Mouse (Mus musculus) ES-E14 (cell line): ENCODE results near the gene Hist1h2bf. TPM values are rescaled to one million over a fixed set of nuclear protein-coding genes. Genes with fewer than 3 reads are reported as not detected.
"Not testable (repeated sequence)": the region's sequence is repeated elsewhere in the genome, so short reads cannot be mapped to it uniquely, and the experiment has no call there.

Source experiments
- DNase-seq: peaks from one replicate; pipeline ENCODE4 v3.0.0-alpha.2; 2013; ENCODE audit warnings: low read depth, low spot score
- H3K27ac ChIP-seq: 2 replicates; pipeline ENCODE4 v1.5.1; 2012; ENCODE audit warnings: low read depth, mild to moderate bottlenecking, low read length, moderate library complexity, mixed read lengths; ENCODE audit not compliant: poor library complexity, insufficient read depth, severe bottlenecking
- H3K36me3 ChIP-seq: 2 replicates; pipeline ENCODE4 v1.6.1; 2012; ENCODE audit warnings: mild to moderate bottlenecking, low read length, moderate library complexity, mixed read lengths; ENCODE audit not compliant: control insufficient read depth, poor library complexity, insufficient read depth, severe bottlenecking
- H3K4me1 ChIP-seq, 2 experiments: fragments of 150-350 bp in 1 of 2; sonication (generic) in 1 of 2; 2 replicates each; pipeline ENCODE4 v1.6.1; 2012; ENCODE audit warnings: low read length in 2 of 2, mild to moderate bottlenecking in 1 of 2, mixed read lengths in 1 of 2; ENCODE audit not compliant: control insufficient read depth in 2 of 2, insufficient read depth in 2 of 2, poor library complexity in 1 of 2
- H3K4me3 ChIP-seq, 2 experiments: fragments of 150-350 bp in 1 of 2; sonication (generic) in 1 of 2; 2 replicates each; pipeline ENCODE4 v1.5.1; 2012; ENCODE audit warnings: low read length in 2 of 2, low read depth in 1 of 2, mild to moderate bottlenecking in 1 of 2, mixed read lengths in 1 of 2; ENCODE audit not compliant: insufficient read depth in 1 of 2, poor library complexity in 1 of 2, severe bottlenecking in 1 of 2
- H3K9ac ChIP-seq: 2 replicates; pipeline ENCODE4 v1.6.1; 2012; ENCODE audit warnings: low read depth, mild to moderate bottlenecking, low read length, mixed read lengths; ENCODE audit not compliant: poor library complexity, insufficient read depth, severe bottlenecking
- H3K9me3 ChIP-seq: fragments of 150-350 bp; sonication (generic); 2 replicates; pipeline ENCODE4 v1.6.1; 2012; ENCODE audit warnings: low read depth, mild to moderate bottlenecking, low read length; ENCODE audit not compliant: control insufficient read depth, insufficient read depth
- CHD2 ChIP-seq: IDR thresholded peaks from 2 replicates; pipeline ENCODE4 v1.6.1; 2014; ENCODE audit warnings: mild to moderate bottlenecking, low read depth, low read length, inconsistent platforms
- HCFC1 ChIP-seq: IDR thresholded peaks from 2 replicates; pipeline ENCODE4 v1.6.1; 2012; ENCODE audit warnings: low read length, inconsistent platforms, borderline replicate concordance; ENCODE audit not compliant: insufficient read depth
- MAFK ChIP-seq: IDR thresholded peaks from 2 replicates; pipeline ENCODE4 v1.6.1; 2014; ENCODE audit warnings: mild to moderate bottlenecking, low read depth, low read length, inconsistent platforms; ENCODE audit not compliant: insufficient read depth
- ZC3H11A ChIP-seq: IDR thresholded peaks from 2 replicates; pipeline ENCODE4 v1.6.1; 2012; ENCODE audit warnings: low read depth, mild to moderate bottlenecking, inconsistent platforms, low read length, borderline replicate concordance
- ZNF384 ChIP-seq: IDR thresholded peaks from 2 replicates; pipeline ENCODE4 v1.6.1; 2012; ENCODE audit warnings: low read depth, low read length, inconsistent platforms
- in situ Hi-C, 2 experiments: fragments of 600-800 bp; cut with MboI; formaldehyde crosslinking; loops; one replicate each; pipeline ENCODE4 v1.15.1; 2025; ENCODE audit warnings: low sequenced_read_pairs in 2 of 2, inconsistent platforms in 1 of 2; ENCODE audit not compliant: unreplicated experiment in 2 of 2
- total RNA-seq: library from RNA; depleted of rRNA; stranded (reverse); fragments of 300-350 nt; gene quantifications from 2 replicates; pipeline ENCODE4 v1.2.3, GENCODE M21; 2012

The Hist1h2bf gene
- total RNA-seq, 1 experiment, result 970 TPM

DNA sequence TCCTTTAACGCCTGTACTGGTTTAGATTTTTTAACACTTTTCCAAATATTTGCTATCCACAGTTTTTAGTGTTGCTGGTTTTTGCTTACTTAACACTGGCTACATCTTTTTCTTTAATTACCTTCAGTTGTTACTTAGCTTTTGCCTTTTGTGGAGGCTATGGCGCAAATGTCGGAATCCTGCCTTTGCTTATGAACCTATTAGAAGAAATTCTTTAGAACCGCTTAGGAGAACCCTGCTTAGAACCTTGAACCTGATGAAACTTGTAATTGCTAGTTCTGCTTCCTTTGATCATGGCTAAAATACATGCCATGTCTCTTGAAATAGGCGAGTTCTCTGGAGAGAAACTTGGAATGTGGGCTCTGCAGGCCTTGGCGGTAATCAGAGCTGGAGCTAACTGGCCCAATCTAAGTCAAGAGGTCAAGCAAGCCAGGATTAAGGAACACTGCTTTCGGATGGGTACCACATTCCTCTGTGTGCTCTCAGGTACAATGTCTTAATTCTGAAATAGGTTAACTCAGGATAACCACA is 2.4 kb upstream of the Hist1h2bf start:
- peak overlapping the region; percentile 70 to 74 for H3K4me3 ChIP-seq
- H3K27ac ChIP-seq, result peak overlapping the region; percentile 80; the same call in 1 of the 2 replicates
- H3K36me3 ChIP-seq, result no peaks in the 10 kb centered on the region
- in situ Hi-C loops, result no loop called here
- H3K9me3 ChIP-seq, result no peaks in the 10 kb centered on the region
- no peak for DNase-seq
- H3K9ac ChIP-seq, result peak overlapping the region; percentile 83; the same call in 1 of the 2 replicates
- no peak for TF ChIP-seq ZC3H11A
- TF ChIP-seq HCFC1, result no peak
- TF ChIP-seq MAFK, result no peak
- TF ChIP-seq ZNF384, result no peak
- no peak for TF ChIP-seq CHD2
- no peaks in the 10 kb centered on the region for H3K4me1 ChIP-seq

DNA sequence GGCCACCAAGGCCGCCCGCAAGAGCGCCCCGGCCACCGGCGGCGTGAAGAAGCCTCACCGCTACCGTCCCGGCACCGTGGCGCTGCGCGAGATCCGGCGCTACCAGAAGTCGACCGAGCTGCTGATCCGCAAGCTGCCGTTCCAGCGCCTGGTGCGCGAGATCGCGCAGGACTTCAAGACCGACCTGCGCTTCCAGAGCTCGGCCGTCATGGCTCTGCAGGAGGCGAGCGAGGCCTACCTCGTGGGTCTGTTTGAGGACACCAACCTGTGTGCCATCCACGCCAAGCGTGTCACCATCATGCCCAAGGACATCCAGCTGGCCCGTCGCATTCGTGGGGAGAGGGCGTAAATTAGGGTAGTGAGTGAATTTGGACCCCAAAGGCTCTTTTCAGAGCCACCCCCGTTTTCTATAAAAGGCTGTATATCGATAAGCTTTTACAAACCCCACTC is 1.9 kb upstream of the Hist1h2bf start:
- H3K9me3 ChIP-seq, H3K4me1 ChIP-seq, H3K36me3 ChIP-seq, DNase-seq, in situ Hi-C loops: not testable (repeated sequence)
- H3K27ac ChIP-seq, result peak overlapping the region; percentile 80
- H3K4me3 ChIP-seq, result peak overlapping the region; percentile 70 to 74
- H3K9ac ChIP-seq, result peak overlapping the region; percentile 81

DNA sequence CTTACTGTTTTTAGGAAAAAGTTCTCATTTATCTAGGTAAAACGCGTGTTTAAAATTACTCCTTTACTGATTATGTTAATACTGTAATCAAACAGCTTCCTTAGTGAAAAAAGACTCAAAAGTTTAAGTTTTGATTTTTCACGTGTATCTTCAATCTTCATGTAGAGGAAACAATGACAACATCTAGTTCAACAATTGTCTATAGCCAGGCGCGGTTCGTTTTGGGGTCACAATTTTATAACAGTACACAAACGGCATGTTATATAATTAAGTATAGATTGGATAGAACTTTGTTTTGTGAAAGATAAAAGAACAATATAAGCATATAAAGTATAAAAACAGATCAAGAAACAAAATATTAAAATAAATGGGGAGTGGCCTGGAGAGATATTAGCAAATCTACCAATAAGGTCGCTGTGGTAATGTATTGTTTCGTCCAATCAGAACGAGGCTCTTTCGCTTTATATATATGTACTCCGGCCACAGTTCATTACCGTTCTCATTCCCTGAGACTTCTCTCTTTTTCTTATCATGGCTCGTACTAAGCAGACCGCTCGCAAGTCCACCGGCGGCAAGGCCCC is 1.4 kb upstream of the Hist1h2bf start, which contains the start of gene Hist1h3d:
TSS of gene Hist1h3d (plus strand) at position 493 of the 581 bp plus-strand sequence.
- no peaks in the 10 kb centered on the region for H3K36me3 ChIP-seq
- no peaks in the 10 kb centered on the region for H3K4me1 ChIP-seq
- no peak for TF ChIP-seq HCFC1
- TF ChIP-seq CHD2, result 0 out of 2 replicates have a peak, but pooled peaks have one; percentile 23
- no peak for TF ChIP-seq ZC3H11A
- no peak for TF ChIP-seq ZNF384
- no peak for TF ChIP-seq MAFK
- DNase-seq, result no peak
- H3K9ac ChIP-seq, result peak within 1 kb of the TSS; percentile 83
- in situ Hi-C loops, result no loop called here
- H3K4me3 ChIP-seq, result peak within 1 kb of the TSS; percentile 70 to 74
- no peaks in the 10 kb centered on the region for H3K9me3 ChIP-seq
- H3K27ac ChIP-seq, result peak within 1 kb of the TSS; percentile 80

DNA sequence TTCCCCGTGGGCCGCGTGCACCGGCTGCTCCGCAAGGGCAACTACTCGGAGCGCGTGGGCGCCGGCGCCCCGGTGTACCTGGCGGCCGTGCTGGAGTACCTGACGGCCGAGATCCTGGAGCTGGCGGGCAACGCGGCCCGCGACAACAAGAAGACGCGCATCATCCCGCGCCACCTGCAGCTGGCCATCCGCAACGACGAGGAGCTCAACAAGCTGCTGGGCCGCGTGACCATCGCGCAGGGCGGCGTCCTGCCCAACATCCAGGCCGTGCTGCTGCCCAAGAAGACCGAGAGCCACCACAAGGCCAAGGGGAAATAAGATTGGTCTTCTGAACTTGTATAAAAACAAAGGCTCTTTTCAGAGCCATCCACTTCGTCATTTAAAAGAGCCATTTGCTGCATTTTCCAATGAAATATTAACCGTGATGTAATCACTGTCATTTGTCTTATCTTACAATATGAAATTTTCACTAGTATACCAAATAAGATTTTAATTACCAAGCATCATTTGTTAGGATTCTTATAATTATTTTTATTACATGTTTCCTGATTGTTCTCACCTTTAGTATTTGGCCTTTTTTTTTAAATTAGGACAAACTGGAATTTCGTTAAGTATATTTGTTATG is 662 bp upstream of the Hist1h2bf start:
- not testable (repeated sequence) for H3K9me3 ChIP-seq, DNase-seq, H3K36me3 ChIP-seq, H3K4me1 ChIP-seq
- peak overlapping the region; percentile 40 to 56 for H3K4me3 ChIP-seq
- peak overlapping the region; percentile 55; the same call in 1 of the 2 replicates for H3K27ac ChIP-seq
- in situ Hi-C loops, result loop anchor here (25.0 kb wide), 2 partner anchors 1537 to 1837 kb away; partner anchors contain the start of genes Hist1h4j (in 2 of the 2), Hist1h2ag (in 1 of the 2), Hist1h2ah (in 1 of the 2) and Hist1h2bj (in 1 of the 2)
- H3K9ac ChIP-seq, result peak overlapping the region; percentile 78; the same call in 1 of the 2 replicates

DNA sequence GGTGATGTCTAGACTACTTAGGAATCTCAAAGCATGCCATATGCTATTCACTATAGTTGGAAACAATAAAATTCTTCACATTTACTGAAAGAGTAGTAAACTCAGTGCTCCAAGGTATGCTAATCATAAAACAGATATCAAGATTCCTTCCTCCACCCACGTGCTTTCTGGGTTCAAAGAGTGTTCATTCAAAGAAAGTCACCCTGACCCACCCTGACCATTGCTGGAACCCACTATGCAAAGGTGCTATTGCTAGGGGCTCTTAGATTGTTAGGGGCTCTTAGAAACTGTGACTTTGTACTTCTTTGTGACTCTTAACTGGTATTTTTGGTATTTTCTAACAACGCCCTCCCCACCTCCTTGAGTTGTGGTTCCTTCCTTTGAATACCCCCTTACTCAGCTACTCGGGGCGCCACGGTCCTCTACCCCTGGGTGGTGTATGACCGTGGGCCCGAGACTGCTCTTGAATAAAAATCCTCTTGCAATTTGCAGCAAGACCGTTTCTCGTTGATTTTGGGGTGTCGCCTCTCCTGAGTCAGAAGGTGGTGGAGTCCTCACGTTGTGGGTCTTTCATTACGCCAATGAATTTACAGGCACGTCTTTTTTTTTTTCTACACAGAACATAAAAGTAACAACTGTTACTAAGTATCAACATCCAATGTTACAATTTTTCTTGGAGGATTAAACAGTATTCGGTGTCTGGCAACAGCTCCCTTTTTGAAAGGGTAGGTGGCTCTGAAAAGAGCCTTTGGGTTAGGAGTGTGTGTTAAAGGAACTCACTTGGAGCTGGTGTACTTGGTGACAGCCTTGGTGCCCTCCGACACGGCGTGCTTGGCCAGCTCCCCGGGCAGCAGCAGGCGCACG is 730 bp downstream of the Hist1h2bf start:
- H3K9me3 ChIP-seq, DNase-seq, H3K4me1 ChIP-seq, H3K36me3 ChIP-seq: not testable (repeated sequence)
- in situ Hi-C loops, result loop anchor here (25.0 kb wide), 2 partner anchors 1536 to 1836 kb away; partner anchors contain the start of genes Hist1h4j (in 2 of the 2), Hist1h2ag (in 1 of the 2), Hist1h2ah (in 1 of the 2) and Hist1h2bj (in 1 of the 2)
- Histone ChIP-seq H3K27ac (peak overlapping the region; percentile 77), H3K9ac (peak overlapping the region; percentile 85), H3K4me3 (peak overlapping the region; percentile 47 to 56)
